Mouse (Mus musculus) adrenal gland, adult 8-10 months (tissue): ENCODE measurements around the gene Aim2. TPM values are rescaled to one million over a fixed set of nuclear protein-coding genes. Genes with fewer than 3 reads are reported as not detected.
"Not testable (repeated sequence)": the region's sequence is repeated elsewhere in the genome, so short reads cannot be mapped to it uniquely, and the experiment has no call there.

Experiments used
- DNase-seq: peaks from one replicate; pipeline ENCODE4 v3.0.0; 2022
- total RNA-seq, 4 experiments: library from RNA; stranded (reverse); gene quantifications; 2 replicates each; pipeline ENCODE4 v1.2.4; 2022

Gene Aim2
- total RNA-seq, result 1 to 10 TPM; 1.4 to 3.3 (median 1.9) TPM

GRCm38 (mm10) chr1:173350372-173350957 lies at the start of gene Aim2:
TSS of gene Aim2 (plus strand) at chr1:173350879.
- no peak for DNase-seq

GRCm38 (mm10) chr1:173302795-173303194 lies 47.9 kb upstream of the Aim2 start:
- not testable (repeated sequence) for DNase-seq

- DNase-seq, result not testable (repeated sequence)
These were observed 37.1 kb upstream of the Aim2 start for GRCm38 (mm10) chr1:173313535-173314050.

GRCm38 (mm10) chr1:173315725-173316124 lies 35.0 kb upstream of the Aim2 start:
- no peak for DNase-seq

GRCm38 (mm10) chr1:173317925-173318477 lies 32.7 kb upstream of the Aim2 start:
- DNase-seq, result no peak

GRCm38 (mm10) chr1:173321593-173322248 lies 29.0 kb upstream of the Aim2 start:
- DNase-seq, result no peak

- DNase-seq, result peak; percentile 14
These were observed 28.4 kb upstream of the Aim2 start for GRCm38 (mm10) chr1:173322249-173322627.

- peak; percentile 9 for DNase-seq
These were observed 26.7 kb upstream of the Aim2 start for GRCm38 (mm10) chr1:173323839-173324585.

- no peak for DNase-seq
These were observed 25.7 kb upstream of the Aim2 start for GRCm38 (mm10) chr1:173324961-173325360.

GRCm38 (mm10) chr1:173325395-173325794 lies 25.3 kb upstream of the Aim2 start:
- DNase-seq, result no peak

GRCm38 (mm10) chr1:173326552-173326951 lies 24.1 kb upstream of the Aim2 start:
- no peak for DNase-seq

GRCm38 (mm10) chr1:173328446-173328845 lies 22.2 kb upstream of the Aim2 start:
- DNase-seq, result no peak

- no peak for DNase-seq
These were observed 21.5 kb upstream of the Aim2 start for GRCm38 (mm10) chr1:173329185-173329584.

- no peak for DNase-seq
These were observed 20.9 kb upstream of the Aim2 start for GRCm38 (mm10) chr1:173329743-173330142.

- DNase-seq, result no peak
These were observed 18.3 kb upstream of the Aim2 start for GRCm38 (mm10) chr1:173332418-173332817.

GRCm38 (mm10) chr1:173333312-173334253 lies 17.1 kb upstream of the Aim2 start, which contains the start of gene Ackr1:
TSS of gene Ackr1 (minus strand) at chr1:173333750.
- no peak for DNase-seq

- no peak for DNase-seq
These were observed 14.8 kb upstream of the Aim2 start for GRCm38 (mm10) chr1:173335903-173336302.

GRCm38 (mm10) chr1:173337008-173337407 lies 13.7 kb upstream of the Aim2 start:
- no peak for DNase-seq

GRCm38 (mm10) chr1:173339543-173339942 lies 11.1 kb upstream of the Aim2 start:
- no peak for DNase-seq

GRCm38 (mm10) chr1:173342425-173342824 lies 8.3 kb upstream of the Aim2 start:
- DNase-seq, result no peak

GRCm38 (mm10) chr1:173343934-173344333 lies 6.7 kb upstream of the Aim2 start:
- DNase-seq, result no peak

GRCm38 (mm10) chr1:173345112-173345511 lies 5.6 kb upstream of the Aim2 start:
- no peak for DNase-seq
